Mouse (Mus musculus) thymus, postnatal 25 days (tissue): ENCODE measurements around the gene Ccdc188.
A peak's percentile ranks its signal among the peaks of the same experiment; 100 is the strongest.

Source experiments
- DNase-seq: peaks from one replicate; pipeline ENCODE4 v3.0.0; 2022

The Ccdc188 gene

DNA sequence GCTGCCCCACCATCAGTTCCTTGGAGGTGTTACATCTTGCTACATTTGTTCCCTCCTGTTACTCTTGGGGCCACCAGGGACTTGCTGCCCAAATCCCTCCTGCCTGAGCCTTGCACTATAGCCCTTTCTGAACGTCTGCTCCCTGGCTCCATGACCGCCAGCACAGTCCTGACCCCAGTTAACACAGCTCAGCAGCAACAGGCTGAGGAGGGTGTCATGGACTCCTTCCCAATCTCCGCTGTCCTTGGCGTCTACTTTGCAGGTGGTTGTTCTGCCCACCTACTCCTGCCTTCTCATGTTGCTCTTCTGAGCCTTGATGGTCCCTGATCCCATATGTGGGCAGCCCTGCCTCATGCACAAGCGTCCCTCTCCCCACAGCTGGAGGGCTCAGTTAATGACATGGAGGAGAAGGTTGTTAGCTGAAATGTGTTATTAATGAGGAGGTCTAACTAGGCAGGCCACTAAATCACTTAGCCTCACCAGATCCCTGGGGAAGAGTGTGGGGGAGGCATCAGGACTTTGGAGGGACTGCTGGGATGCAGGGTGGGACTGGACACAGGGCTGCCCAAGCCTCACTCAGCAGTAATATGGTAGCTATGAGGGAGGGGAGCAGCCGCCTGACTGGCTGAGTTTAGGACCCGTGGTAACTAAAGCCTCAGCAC lies 14.1 kb upstream of the Ccdc188 start:
- DNase-seq, result no peak

DNA sequence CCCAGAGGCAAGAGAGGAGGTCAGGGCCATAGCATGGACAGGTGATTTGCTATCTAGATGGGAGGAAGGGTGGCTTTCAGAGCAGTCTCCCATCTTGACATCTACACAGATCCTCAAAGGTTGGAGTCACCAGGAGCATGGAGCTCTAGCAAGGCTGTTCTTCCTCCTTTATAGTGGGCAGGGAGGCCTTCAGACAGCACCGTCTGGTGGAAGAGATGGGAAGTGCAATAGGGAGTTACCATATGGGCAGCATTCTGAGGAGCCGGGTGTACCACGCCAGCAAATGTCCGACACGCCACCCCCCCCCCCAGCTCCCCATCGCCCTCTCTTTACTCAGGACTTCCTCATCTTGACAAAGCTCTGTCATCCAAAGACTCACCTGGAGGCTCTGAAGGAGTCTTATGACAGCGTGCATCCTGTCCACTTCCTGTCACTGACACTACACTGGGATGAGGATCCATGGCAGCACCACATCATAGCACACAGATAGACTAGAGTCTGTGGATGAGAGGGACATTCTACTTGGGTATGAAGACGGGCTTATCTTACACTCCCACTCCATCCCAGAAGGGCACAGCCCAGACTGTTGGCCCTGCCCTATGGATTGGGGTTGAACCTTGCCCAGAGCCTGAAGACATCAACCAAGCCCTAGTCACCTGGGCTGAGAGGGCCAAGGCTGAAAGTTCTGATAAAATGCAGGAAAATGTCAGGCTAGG lies 6.8 kb upstream of the Ccdc188 start:
- DNase-seq, result peak; percentile 59

DNA sequence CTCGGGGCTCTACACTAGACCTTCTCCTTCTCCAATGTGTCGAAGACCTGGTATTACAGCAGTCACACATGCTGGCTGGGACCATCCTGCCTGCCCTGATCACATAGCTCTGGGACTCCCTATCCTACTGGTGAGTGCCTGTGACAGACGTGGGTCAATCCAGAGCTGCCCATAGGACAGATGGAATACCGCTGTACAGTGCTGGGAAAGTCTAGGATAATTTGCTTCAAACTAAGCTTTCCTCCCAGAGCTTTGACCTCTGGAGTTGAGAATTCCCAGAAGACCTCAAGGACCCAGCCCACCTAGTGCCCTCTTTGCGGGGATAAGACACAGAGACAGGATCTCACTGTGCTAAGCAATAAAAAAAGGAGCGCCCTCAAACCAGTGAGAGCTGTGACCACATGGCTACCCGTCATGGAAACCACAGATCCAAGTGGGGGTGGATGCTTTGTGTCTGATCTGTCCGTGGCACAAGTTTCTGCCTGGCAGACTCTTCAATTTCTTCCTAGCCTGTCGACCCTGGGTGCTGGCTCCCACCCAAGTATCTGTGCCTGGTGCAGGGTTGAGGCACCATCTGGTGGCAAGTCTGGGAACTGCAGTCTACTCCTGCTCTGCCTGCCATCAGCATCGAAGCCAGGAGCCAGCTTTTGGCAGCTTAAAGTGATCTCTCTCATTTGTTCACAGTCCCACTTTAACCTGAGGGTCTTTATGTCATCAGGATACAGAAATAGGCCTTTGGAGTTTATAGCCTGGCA lies 6.1 kb upstream of the Ccdc188 start:
- DNase-seq, result peak; percentile 87

DNA sequence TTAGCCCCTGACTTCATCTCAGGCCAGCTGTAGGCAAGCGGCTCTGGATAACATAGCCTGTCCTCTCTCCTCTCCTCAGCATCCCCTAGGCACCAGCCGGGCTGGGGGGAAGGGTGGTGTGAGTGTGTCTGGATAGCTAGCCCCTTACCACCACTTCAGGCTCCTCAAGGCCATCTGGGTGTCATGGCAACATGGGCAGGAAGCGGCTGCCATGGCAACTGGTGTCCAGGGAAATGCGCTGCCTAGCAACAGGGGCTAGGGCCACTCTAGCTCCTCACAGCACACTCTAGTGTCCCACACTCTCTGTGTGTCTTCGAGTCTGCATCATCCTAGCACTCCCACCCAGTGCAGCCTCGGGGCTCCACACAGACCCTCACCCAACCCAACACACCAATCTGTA lies 4.0 kb upstream of the Ccdc188 start:
- DNase-seq, result no peak

DNA sequence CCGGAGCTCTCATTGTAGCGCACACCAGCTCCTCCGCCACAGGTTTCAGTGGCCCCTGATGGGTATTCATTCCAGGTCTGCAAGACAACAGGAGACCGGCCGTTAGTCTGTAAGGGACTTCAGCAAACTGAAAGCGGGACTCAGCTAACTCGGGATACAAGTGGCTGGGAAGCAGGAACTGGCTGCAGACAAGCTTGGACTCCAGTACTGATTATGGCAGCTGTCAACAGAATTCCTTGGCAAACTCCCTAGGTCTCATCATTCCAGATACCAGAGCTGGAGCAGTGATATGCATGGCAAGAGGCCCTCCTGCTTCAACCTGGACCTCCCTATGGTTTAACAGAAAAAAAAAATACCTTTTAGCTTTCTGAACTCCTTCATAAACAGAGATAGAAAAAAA lies 2.8 kb upstream of the Ccdc188 start:
- DNase-seq, result no peak

DNA sequence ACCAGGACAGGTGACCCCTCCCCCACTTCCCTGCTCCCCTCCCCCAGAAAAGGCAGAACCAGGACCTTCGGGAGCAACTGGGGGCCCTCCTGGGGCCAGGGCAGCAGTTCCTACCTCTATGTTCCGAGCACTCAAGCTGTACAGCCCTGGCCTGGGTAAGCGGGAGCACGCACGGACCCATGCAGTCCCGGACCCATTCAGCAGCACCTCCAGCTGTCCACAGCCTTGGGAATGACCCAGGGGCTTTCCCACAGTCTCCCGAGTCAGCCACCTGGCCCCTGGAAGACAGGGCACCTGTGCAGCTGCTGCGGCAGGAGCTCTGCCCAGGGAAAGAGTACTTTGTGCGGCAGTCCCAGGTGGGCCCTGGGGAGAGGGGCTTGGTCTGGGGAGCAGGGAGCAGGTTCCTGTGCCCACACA lies 909 bp downstream of the Ccdc188 start:
- no peak for DNase-seq

DNA sequence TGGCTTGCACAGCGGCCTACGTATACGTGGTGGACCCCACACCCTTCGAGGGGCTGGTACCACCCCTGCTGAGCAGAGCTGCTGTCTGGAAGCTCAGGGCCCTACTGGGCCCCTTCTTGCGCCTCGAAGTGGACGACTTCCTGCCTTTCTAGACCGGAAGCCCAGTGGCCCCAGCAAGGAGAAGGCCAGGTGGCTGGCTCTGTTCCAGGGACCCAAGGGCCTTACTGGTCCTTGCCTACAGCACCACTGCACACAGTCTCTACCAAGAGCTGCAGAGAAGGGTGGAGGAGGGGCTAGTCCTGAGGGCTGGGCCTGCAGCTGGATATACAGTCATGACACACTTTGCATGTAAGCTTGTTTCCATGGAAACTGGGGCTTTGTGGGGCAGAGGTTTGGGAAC lies 2.3 kb downstream of the Ccdc188 start:
- DNase-seq, result peak; percentile 56

DNA sequence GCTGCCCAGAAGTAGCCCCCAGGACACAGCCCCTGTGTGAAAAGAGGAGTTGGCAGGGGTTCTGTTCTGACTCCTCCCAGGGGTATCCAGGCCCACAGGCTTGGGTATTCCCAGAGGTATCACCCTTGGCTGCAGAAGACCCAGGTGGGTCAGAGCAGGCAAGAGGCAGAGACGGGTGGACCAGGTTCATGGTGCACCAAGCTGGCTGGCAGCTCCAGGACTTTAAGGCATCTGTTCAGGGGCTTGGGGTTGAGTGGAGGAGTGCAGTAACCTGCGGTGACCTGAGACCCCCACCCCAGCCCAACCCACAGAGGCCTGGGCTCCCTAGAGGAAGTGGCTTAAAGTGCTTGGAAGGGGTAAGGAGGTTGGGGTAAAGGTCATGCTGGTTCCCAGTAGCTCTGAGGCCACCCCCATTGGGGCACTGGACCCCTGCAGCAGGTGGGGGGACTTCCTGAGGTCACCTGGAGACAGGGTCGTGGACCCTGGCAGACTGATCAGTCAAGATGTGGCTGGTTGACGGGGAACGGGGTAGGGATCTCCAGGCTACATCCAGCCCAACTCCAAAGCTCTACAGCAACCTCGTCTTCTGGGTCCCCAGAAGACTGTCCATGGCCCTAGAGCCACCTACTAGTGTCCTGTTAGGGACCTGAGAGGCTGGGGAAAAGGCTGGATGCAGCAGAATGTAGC lies 3.3 kb downstream of the Ccdc188 start:
- no peak for DNase-seq

DNA sequence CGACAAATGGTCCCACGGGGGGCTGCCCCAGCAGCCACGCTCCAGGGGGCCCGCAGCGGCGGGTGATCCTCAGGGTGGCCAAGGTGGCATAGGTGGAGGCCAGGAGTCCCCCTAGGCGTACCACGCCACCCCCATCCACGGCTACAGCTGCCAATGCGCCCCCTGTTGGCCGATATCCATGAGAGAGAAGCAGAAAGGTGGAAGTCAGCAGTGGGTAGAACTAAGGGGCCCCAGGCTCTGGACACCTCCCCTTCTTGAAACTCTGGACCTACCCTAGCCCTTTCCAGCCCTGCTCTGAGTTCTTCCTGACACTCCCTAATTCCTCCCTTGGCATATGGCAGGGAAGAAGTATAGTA lies 3.8 kb downstream of the Ccdc188 start:
- DNase-seq, result no peak

DNA sequence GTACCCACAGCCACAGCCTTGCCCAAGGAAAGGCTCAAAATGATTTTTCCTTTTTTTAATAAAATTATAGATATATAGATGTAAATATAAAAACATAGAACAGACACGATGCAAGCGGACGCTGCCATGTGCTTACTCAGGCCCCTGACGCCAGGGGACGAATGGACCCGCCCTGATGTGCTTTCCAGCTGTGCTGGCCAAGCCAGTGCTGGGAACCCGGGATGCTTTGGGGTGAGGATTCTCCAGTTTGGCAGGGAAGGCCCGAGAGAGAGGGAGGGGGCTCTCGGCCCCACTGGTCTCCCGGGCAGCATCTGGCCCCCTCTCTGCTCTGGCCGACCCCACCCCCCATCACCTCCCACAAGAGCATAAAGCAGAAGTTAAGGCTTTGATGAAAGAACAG lies 4.5 kb downstream of the Ccdc188 start:
- DNase-seq, result no peak

DNA sequence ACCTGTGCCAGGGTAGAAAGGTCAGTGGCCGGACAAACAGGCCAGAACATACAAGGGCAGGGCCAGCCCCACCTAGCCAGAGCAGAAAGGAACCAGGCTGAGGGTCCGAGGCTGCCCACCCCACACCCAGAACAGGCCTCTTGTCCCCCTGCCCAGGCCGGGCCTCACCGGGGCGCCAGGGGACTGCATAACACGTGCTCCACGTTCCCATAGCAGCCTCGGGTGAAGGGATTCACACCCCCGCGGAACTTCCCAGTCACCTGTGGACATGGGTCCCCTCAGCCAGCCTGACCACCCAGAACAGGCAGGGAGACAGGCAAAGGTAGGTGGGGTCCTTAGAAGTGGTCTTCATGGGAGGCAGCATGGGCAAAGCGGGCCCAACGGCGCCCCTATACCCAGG lies 9.5 kb downstream of the Ccdc188 start:
- no peak for DNase-seq

DNA sequence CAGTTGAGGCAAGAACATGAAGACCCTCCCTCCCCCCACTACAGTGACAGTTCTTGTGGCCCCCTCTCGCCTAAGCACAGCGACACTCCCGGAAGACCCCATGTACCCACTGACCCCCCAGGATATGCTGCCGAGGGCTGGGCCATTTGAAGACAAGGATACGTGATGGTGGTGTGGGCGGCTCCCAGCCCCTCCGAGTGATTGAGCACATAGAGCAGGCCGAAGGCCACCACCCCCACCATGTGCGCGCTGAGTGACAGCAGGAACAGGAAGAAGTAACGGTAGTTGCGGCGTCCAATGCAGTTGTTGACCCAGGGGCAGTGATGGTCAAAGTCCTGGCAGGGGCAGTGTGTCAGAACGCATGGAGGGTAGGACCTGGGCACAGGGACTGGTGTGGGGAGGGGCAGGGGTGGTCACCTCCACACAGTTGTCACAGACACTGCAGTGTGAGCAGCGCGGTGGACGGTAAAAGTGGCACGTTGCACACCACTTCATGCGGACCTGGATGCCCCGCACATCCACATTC lies 10.3 kb downstream of the Ccdc188 start:
- DNase-seq, result no peak

DNA sequence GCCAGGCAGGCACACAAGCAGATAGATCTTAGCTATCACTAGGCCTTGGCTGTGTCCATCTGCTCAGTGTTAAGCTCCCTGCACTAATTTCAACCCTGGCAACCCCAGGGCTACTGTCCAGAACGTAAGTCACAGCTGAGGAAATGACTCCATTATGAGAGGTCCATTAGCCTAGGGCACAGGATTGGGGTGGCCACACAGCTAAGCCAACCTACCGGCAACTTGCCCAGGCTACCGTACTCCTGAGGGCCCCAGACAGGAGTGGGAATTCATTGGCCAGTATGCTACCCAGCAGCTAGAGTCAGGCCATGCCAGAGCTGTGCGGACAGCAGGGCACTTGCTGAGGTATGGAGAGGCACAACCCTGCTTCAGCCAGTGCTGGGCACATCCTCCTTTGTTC lies 11.2 kb downstream of the Ccdc188 start:
- no peak for DNase-seq

DNA sequence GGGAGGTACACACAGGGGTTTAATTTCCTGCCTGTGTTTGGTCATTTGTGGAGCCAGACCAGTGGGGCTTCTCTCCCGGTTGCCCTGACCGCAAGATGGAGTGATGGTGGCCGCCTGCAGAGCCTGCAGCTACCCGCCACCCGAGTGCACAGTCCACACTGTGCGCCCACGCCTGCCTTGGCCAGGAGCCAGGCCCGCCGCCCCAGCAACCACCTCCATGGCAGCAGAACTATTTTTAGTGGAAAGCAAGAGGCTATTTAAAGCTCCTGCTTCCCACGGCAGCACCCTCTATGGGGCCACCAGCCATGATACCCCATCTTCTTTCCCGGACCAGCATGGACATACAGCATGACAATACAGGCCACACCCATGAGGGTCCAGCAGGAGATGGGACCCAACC lies 11.9 kb downstream of the Ccdc188 start:
- no peak for DNase-seq

DNA sequence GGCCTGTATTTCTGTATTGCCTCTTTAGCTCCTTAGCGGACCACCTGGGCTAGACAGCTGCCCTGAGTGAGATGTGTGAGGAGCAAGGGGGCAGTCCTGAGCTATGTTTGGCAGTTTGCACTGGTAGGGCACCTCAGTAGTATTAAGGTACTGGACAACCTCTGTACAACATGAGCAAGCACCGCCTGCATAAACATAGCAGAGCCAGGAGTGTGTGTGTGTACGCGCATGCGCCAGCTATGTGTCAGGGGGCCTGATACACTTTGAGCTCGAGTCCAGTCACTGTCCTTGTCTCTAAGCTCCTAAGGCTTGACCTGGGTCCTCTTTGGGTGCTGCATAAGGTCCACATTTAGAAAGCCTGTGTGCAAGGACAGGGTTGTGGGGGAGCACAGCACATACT lies 12.9 kb downstream of the Ccdc188 start:
- no peak for DNase-seq

DNA sequence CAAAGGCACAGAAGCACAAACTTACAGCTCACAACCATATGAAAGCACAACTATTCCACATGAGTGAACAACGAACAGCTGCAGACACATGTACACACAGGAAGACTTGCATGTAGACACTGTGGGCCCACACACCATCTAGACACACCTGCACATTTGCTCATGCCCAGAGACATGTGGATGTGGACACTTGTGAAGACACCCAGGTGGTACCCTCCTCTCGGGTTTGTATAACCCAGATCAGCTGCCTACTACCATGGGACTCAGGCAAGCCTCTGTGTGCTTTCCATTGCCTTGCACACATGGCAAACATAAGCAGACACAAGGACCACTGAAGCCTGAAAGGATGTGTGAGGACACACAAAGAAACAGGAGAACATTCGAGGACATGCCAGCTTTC lies 13.4 kb downstream of the Ccdc188 start:
- peak; percentile 46 for DNase-seq

DNA sequence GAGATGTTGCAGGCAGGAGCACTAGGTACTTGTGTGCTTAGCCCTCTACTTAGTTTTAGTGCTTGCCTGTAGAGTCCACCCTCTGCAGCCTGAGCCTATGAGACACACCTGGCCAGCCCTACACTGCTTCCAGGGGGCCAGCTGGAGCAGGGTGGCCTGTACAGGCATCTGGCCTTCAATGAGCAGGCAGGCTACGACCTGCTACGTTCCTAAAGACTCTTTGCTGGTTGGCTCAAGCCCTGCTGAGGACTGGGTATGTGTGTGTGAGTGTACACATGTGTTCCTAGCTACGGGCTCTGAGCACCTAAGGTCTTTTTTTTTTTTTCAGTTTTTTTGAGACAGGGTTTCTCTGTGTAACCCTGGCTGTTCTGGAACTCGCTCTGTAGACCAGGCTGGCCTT lies 13.8 kb downstream of the Ccdc188 start:
- no peak for DNase-seq

DNA sequence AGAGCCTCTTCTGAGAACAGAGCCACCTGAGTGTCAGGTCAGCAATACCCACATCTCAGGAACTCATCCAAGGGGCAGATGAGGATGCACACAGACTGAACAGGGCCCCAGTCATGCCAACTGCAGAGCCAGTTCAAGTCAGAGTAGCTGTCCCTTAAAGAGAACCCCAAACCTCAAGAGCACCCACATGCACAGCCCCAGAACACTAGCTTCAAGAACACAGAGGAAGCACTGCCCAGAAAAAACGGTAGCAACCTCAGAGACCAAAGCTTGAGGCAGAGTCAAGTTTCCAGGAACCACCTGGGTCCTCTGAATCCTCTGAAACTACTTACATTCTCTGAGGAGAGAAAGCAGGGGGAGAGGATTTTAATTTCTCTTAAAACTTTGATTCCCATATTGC lies 15.8 kb downstream of the Ccdc188 start:
- peak; percentile 61 for DNase-seq

DNA sequence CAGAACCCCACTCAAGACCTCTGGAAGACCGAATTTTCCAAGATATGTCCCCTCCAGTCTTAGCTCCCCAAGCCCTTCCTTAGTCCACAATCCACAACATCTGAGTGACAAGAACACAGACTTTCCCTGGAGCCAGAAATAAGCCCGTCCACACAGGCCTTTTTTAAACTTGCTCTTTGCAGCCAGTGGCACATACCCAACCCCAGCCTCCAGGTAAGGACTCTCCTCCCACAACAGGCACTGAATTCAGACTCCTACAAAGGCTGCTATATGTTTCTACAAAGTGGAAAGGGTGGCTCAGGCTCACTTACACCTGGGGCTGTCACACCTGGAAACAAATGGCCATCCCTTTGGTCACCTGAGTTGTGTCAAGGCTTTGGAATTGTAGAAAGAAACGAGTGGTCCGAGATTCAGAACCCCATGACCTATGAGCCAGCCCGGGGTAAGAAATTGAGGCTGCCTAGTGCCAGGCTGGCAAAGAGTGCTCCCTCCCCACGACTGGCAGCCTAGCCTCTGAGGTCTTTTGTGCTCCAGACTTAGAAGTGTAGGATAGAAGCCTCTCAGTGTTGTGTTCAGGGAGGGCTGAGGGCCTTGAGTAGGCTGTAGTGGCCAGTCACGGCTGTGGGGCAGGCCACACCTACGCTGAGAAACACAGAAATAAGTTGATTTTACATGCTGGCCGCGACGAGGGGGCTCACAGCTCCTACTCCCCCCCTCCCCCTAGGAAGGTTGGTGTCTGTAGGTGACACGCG lies 16.4 kb downstream of the Ccdc188 start:
- DNase-seq, result peak; percentile 41

DNA sequence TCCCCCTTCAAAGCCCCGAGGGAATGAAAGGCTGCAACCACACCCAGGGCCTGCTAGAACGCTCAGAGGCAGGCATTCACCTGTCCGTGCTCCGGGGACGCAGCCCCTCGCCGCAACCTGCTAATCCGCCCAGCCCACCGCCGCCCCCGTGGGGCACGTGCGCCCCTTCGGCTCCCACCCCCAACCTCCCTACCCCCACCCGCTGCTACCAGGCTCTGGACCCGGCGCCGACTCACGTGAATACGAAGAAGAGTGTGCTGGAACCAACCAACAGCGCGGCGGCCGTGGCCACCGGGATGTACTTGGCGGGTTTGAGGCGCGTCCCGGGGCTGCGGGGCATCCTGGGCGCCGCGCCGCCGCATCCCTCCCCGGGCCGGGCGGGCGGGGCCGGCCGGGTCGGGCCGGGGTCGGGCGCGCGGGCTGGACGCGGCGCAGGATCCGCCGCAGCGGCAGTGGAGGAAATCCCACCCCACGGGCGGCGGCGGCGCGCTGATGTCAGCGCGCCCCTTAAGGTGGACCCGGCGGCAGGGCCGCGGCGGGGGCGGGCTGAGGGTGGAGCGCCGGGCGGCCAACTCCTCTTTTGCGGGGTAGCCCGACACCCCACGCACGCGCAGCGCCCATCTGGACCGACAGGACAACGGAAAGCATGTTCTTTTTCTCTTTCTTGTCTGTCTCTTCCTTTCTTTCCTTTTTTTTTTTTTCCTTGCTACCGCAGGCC lies 17.2 kb downstream of the Ccdc188 start, which contains the start of gene Zdhhc8:
Gene Zdhhc8, minus strand, starts transcription at position 466 of the 718 bp plus-strand sequence.
- DNase-seq, result peak; percentile 71

DNA sequence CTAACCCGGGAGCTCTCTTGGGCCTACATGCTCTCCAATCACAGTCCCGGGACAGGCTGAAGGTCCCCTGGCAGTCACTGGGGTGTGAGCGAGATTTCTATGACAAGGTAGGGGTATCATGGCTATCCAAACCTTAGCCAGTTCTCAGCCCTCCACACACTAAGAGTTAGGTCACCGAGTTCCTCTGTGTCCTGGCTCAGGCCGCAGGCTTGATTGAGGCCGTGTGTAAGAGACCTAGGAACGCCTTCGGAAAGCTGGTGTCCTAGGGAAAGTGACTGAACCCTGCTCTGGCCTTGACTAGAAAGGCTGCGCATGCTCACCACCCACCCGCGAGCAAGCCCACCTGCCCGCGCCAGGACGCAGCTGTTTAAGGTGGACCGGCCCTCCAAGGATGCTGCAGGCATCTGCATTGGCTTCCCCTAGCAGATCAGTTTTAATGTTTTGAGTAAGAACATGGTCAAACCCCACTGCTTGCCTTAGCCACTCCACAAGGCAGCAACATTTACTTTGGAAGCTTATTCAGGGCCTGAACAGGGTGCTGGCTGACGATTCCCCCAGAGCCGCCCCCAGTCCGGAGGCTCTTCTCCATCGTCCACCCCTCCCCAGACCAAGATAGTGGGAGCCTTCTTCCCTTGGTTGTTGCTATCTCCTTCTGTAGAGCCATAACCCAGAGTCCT lies 17.8 kb downstream of the Ccdc188 start:
- peak; percentile 69 for DNase-seq
